Comparison of ENCODE assay signal across 8 mouse cellular contexts in genomic region chr10:21994431-21994914, GRCm38 (mm10).
DNase-seq lines count a peak whose midpoint lies in the region; ATAC-seq and TF ChIP-seq lines count a peak whose summit lies in the region.

No protein-coding gene starts in this region.

- peak overlapping the region; percentile 95 for H3K4me3 ChIP-seq in brown adipose tissue, adult 24 weeks (ENCODE audit: insufficient read depth, low read depth, low read length)
- peak overlapping the region; percentile 83 for H3K4me3 ChIP-seq in heart, embryonic 13.5 days
- peak overlapping the region; percentile 67 for H3K4me3 ChIP-seq in liver, embryonic 11.5 days (ENCODE audit: low read depth, low read length)
- peak overlapping the region; percentile 68 for H3K4me3 ChIP-seq in myocyte

- H3K27me3 ChIP-seq in heart, embryonic 13.5 days (replicated peaks): peaks cover 10% of the 10 kb centered on the region; the same call in 1 of the 2 replicates
- peaks cover 11% of the 10 kb centered on the region for H3K27me3 ChIP-seq in liver, embryonic 11.5 days (replicated peaks; ENCODE audit: control insufficient read depth, insufficient read depth, low read length)
- H3K27me3 ChIP-seq in myocyte (ENCODE audit: control insufficient read depth, insufficient read depth, insufficient read length): no peaks in the 10 kb centered on the region

- H3K4me1 ChIP-seq in brown adipose tissue, adult 24 weeks (ENCODE audit: control insufficient read depth, insufficient read depth, insufficient read length, low read length): no peaks in the 10 kb centered on the region
- peaks cover 33% of the 10 kb centered on the region for H3K4me1 ChIP-seq in heart, embryonic 13.5 days
- no peaks in the 10 kb centered on the region for H3K4me1 ChIP-seq in liver, embryonic 11.5 days (replicated peaks; ENCODE audit: control insufficient read depth, insufficient read depth, low read length)

- ATAC-seq in CD4-positive, CD25-positive, alpha-beta regulatory T cell, adult 4 months: peak; percentile 84
- peak; percentile 95 for ATAC-seq in erythroid progenitor cell, adult 5-6 weeks (replicated peaks; ENCODE audit: low FRiP score, poor library complexity, severe bottlenecking)
- peak; percentile 91 for ATAC-seq in heart, embryonic 13.5 days (ENCODE audit: extremely low read depth, insufficient number of reproducible peaks, low FRiP score, low TSS enrichment)
- ATAC-seq in liver, embryonic 11.5 days (replicated peaks; ENCODE audit: low FRiP score): peak; percentile 97

- H3K9me3 ChIP-seq in heart, embryonic 13.5 days: no peaks in the 10 kb centered on the region
- H3K9me3 ChIP-seq in liver, embryonic 11.5 days (ENCODE audit: control insufficient read depth, low read length): no peaks in the 10 kb centered on the region

- WGBS in heart, embryonic 13.5 days: 6% methylated on average over 40 of the region's 40 CpGs
- WGBS in liver, embryonic 11.5 days: under 1% methylated on average over 40 of the region's 40 CpGs

- peak; percentile 94 for TF ChIP-seq POLR2A in myocyte (IDR thresholded peaks at IDR 0.05; ENCODE audit: insufficient read length, low read depth)

- peak overlapping the region; percentile 100 for H3K27ac ChIP-seq in brown adipose tissue, adult 24 weeks (replicated peaks; ENCODE audit: low read depth, low read length)
- peak overlapping the region; percentile 95 for H3K27ac ChIP-seq in heart, embryonic 13.5 days (replicated peaks)
- H3K27ac ChIP-seq in liver, embryonic 11.5 days (ENCODE audit: low read depth, low read length): peak overlapping the region; percentile 68

- peak overlapping the region; percentile 92 for H3K4me2 ChIP-seq in heart, embryonic 13.5 days
- peak overlapping the region; percentile 96 for H3K4me2 ChIP-seq in liver, embryonic 11.5 days
- peak overlapping the region; percentile 100 for H3K4me2 ChIP-seq in myocyte (ENCODE audit: low read depth)

- peaks cover 29% of the 10 kb centered on the region for H3K36me3 ChIP-seq in heart, embryonic 13.5 days
- H3K36me3 ChIP-seq in liver, embryonic 11.5 days (ENCODE audit: control insufficient read depth, insufficient read depth, low read length): peaks cover 6% of the 10 kb centered on the region; the same call in 1 of the 2 replicates
- H3K36me3 ChIP-seq in myocyte (ENCODE audit: control insufficient read depth, insufficient read depth): peaks cover 27% of the 10 kb centered on the region

- H3K79me2 ChIP-seq in myocyte (ENCODE audit: control insufficient read depth, insufficient read depth): peaks cover 16% of the 10 kb centered on the region

- peak overlapping the region; percentile 66 for H3ac ChIP-seq in myocyte (ENCODE audit: control insufficient read depth, insufficient read length)

- peak overlapping the region; percentile 88 for H3K9ac ChIP-seq in heart, embryonic 13.5 days
- H3K9ac ChIP-seq in liver, embryonic 11.5 days (ENCODE audit: low read depth, low read length): peak overlapping the region; percentile 72

- DNase-seq in kidney, postnatal 10 days: peak; percentile 99
- peak; percentile 93 for DNase-seq in liver, embryonic 11.5 days (ENCODE audit: low spot score)
- peak; percentile 96 to 97 for DNase-seq in spleen, postnatal 4 days (ENCODE audit: low spot score in 2 of 2)

TF ChIP-seq in myocyte, 11 proteins besides CTCF, POLR2A, EP300 and RAD21:
- no peak for TF ChIP-seq CEBPB (IDR thresholded peaks at IDR 0.05; ENCODE audit: insufficient read depth, poor library complexity, severe bottlenecking)
- TF ChIP-seq SRF (IDR thresholded peaks at IDR 0.05; ENCODE audit: control insufficient read depth, insufficient read length, low read depth): peak; percentile 65
- TF ChIP-seq MYOG (IDR thresholded peaks at IDR 0.05; ENCODE audit: control insufficient read depth in 1 of 3, insufficient read depth in 1 of 3, insufficient read length in 2 of 3, low read depth in 2 of 3): peak in 1 of 3 experiments; percentile 37
- TF ChIP-seq POLR2AphosphoS2 (IDR thresholded peaks at IDR 0.05; ENCODE audit: insufficient read length, low read depth): peak; percentile 90
- TF ChIP-seq TCF12 (IDR thresholded peaks at IDR 0.05; ENCODE audit: insufficient read depth, poor library complexity, severe bottlenecking): no peak

Comparison
In these comparisons a context has a peak if more than half of its experiments do, and no peak if none do; other contexts are left out.
1. Peak in every context shown above with its lines: DNase-seq, ATAC-seq, H3K4me3 ChIP-seq and H3K27ac ChIP-seq.